ENCODE assay signal across 8 mouse cellular contexts in the genomic region with DNA sequence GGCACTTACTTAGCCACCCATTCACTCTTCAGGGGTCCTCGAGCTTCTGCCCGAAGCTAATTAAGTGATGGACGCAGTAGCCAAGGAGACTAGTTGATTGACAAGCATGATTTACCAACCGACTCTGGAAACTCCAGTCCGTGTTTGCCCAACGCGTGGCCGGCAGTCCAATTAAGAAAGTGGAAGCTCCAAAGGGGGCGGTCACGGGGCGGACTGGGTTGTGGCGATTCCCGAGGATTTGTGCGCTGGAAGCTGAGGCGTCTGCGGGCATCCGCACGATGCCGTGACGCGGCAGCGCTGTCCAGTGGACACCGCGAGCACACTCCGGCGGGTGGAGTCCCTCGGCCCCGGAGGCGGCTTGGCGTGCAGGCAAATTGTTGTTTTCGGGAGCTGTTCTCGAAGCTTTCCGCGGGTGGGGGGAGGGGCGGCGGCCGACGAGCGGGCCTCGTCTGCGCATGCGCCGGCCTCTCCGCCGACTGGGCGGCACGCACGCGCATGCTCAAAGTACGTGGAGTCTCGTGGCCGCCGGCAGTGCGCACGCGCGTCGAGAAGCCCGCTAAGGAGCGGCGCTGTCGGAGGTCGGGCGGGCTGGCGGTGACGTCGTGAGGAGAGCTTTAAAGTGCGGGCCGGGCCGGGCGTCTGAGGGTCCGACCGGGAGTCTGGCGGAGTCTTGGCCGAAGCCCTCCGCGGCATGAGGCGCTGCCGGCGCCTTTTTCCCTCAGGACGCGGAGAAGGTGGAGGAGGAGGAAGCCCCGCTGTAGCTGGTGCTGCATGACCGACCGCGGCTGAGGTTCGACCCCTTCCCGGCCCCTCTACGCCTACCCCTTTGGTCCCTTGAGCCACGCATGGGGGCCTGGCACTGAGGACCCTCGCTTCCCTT. TPM values are rescaled to one million over a fixed set of nuclear protein-coding genes. Genes with fewer than 3 reads are reported as not detected.
DNase-seq lines count a peak whose midpoint lies in the region; ATAC-seq and TF ChIP-seq lines count a peak whose summit lies in the region.

No protein-coding gene starts in this region.

- H3K4me3 ChIP-seq in G1E (ENCODE audit: low read depth, low read length): peak overlapping the region; percentile 96
- peak overlapping the region; percentile 98 for H3K4me3 ChIP-seq in forebrain, embryonic 16.5 days (replicated peaks; ENCODE audit: low read length)
- H3K4me3 ChIP-seq in layer of hippocampus, adult 2 months: peak overlapping the region; percentile 77
- peak overlapping the region; percentile 98 for H3K4me3 ChIP-seq in lung, embryonic 14.5 days (ENCODE audit: low read depth, low read length)
- peak overlapping the region; percentile 76 for H3K4me3 ChIP-seq in olfactory bulb, adult 2 months (ENCODE audit: insufficient read depth, low read depth, low read length)
- H3K4me3 ChIP-seq in thymus, adult 2 months (ENCODE audit: control insufficient read depth, insufficient read depth, low read length): peak overlapping the region; percentile 93

- peak overlapping the region; percentile 68 for H3K9ac ChIP-seq in forebrain, embryonic 16.5 days (replicated peaks; ENCODE audit: low read depth, low read length)
- H3K9ac ChIP-seq in lung, embryonic 14.5 days: peak overlapping the region; percentile 96

- H3K9me3 ChIP-seq in G1E (replicated peaks): no peaks in the 10 kb centered on the region
- H3K9me3 ChIP-seq in forebrain, embryonic 16.5 days (ENCODE audit: control insufficient read depth, low read length): no peaks in the 10 kb centered on the region
- no peaks in the 10 kb centered on the region for H3K9me3 ChIP-seq in lung, embryonic 14.5 days (ENCODE audit: low read depth, low read length)

- peak; percentile 86 for ATAC-seq in G1E (ENCODE audit: extremely low read depth, insufficient number of reproducible peaks, low FRiP score, poor library complexity, severe bottlenecking)
- ATAC-seq in forebrain, embryonic 16.5 days: peak; percentile 89
- peak; percentile 93 for ATAC-seq in lung, embryonic 14.5 days (ENCODE audit: insufficient read depth)

- TF ChIP-seq POLR2A in olfactory bulb, adult 2 months (IDR thresholded peaks at IDR 0.05; ENCODE audit: insufficient read depth, low read depth, low read length): peak; percentile 78
- TF ChIP-seq POLR2A in thymus, adult 2 months (IDR thresholded peaks at IDR 0.05; ENCODE audit: control insufficient read depth, extremely low read depth, insufficient read depth, low read length, poor library complexity): peak; percentile 95

- peak; percentile 94 for DNase-seq in G1E (ENCODE audit: low spot score)
- DNase-seq in cerebellum, adult 18-20 months: peak; percentile 97
- peak; percentile 94 to 97 for DNase-seq in heart, postnatal 36 days
- peak; percentile 95 to 99 for DNase-seq in layer of hippocampus, adult 2 months (ENCODE audit: low spot score in 2 of 2)
- DNase-seq in lung, embryonic 14.5 days: peak; percentile 98
- peak; percentile 92 for DNase-seq in thymus, adult 2 months

- H3K36me3 ChIP-seq in G1E (replicated peaks): peaks cover 35% of the 10 kb centered on the region
- H3K36me3 ChIP-seq in forebrain, embryonic 16.5 days (ENCODE audit: control insufficient read depth, insufficient read depth): 0 out of 2 replicates have a peak, but pooled peaks cover 2% of the 10 kb centered on the region
- H3K36me3 ChIP-seq in lung, embryonic 14.5 days (ENCODE audit: insufficient read depth): peaks cover 35% of the 10 kb centered on the region
- H3K36me3 ChIP-seq in thymus, adult 2 months (ENCODE audit: control insufficient read depth, insufficient read depth, low read length): no peaks in the 10 kb centered on the region

- peaks cover 9% of the 10 kb centered on the region for H3K27me3 ChIP-seq in G1E (ENCODE audit: insufficient read depth, low read length)
- H3K27me3 ChIP-seq in forebrain, embryonic 16.5 days (replicated peaks; ENCODE audit: control insufficient read depth, insufficient read depth, low read length): no peaks in the 10 kb centered on the region
- no peaks in the 10 kb centered on the region for H3K27me3 ChIP-seq in lung, embryonic 14.5 days (ENCODE audit: insufficient read depth, low read length)
- no peaks in the 10 kb centered on the region for H3K27me3 ChIP-seq in thymus, adult 2 months (ENCODE audit: control insufficient read depth, insufficient read depth, low read length)

- WGBS in forebrain, embryonic 16.5 days: under 1% methylated on average over 89 of the region's 91 CpGs
- under 1% methylated on average over 91 of the region's 91 CpGs for WGBS in lung, embryonic 14.5 days
- under 1% methylated on average over 91 of the region's 91 CpGs for WGBS in olfactory bulb, adult 2 months
- under 1% methylated on average over 91 of the region's 91 CpGs for WGBS in thymus, adult 2 months

- peak overlapping the region; percentile 99 for H3K27ac ChIP-seq in forebrain, embryonic 16.5 days (ENCODE audit: low read length)
- H3K27ac ChIP-seq in layer of hippocampus, adult 2 months: peak overlapping the region; percentile 97
- H3K27ac ChIP-seq in lung, embryonic 14.5 days (ENCODE audit: low read depth): peak overlapping the region; percentile 100
- peak overlapping the region; percentile 92 for H3K27ac ChIP-seq in olfactory bulb, adult 2 months (ENCODE audit: insufficient read depth, low read depth, low read length)
- H3K27ac ChIP-seq in thymus, adult 2 months (ENCODE audit: control insufficient read depth, insufficient read depth, low read length): peak overlapping the region; percentile 79

- H3K4me1 ChIP-seq in G1E (ENCODE audit: insufficient read depth, low read depth, low read length): peaks cover 44% of the 10 kb centered on the region
- H3K4me1 ChIP-seq in forebrain, embryonic 16.5 days (replicated peaks; ENCODE audit: control insufficient read depth, insufficient read depth, low read length): peaks cover 38% of the 10 kb centered on the region
- H3K4me1 ChIP-seq in lung, embryonic 14.5 days (ENCODE audit: insufficient read depth): peaks cover 16% of the 10 kb centered on the region
- peaks cover 7% of the 10 kb centered on the region for H3K4me1 ChIP-seq in olfactory bulb, adult 2 months (ENCODE audit: control insufficient read depth, insufficient read depth, low read length)
- H3K4me1 ChIP-seq in thymus, adult 2 months (replicated peaks; ENCODE audit: control insufficient read depth, insufficient read depth, low read length): peaks cover 16% of the 10 kb centered on the region

- intact Hi-C loops in heart, postnatal 36 days (cut with DNase I): loop anchor here (5.0 kb wide), 1 partner anchor 80 kb away; no protein-coding TSS in a partner anchor

- no peak for TF ChIP-seq CTCF in G1E (IDR thresholded peaks at IDR 0.05; ENCODE audit: low read depth, low read length)
- no peak; the same call in 1 of the 2 replicates for TF ChIP-seq CTCF in layer of hippocampus, adult 2 months (conservative IDR thresholded peaks at IDR 0.05)
- no peak for TF ChIP-seq CTCF in lung, embryonic 14.5 days (IDR thresholded peaks at IDR 0.05; ENCODE audit: low read depth)
- no peak for TF ChIP-seq CTCF in olfactory bulb, adult 2 months (IDR thresholded peaks at IDR 0.05; ENCODE audit: insufficient read depth, low read depth, low read length)
- no peak for TF ChIP-seq CTCF in thymus, adult 2 months (IDR thresholded peaks at IDR 0.05; ENCODE audit: borderline replicate concordance, control insufficient read depth, extremely low read depth, insufficient read depth, low read length, poor library complexity)

- peak overlapping the region; percentile 91 for H3K4me2 ChIP-seq in forebrain, embryonic 16.5 days (ENCODE audit: low read length)
- peak overlapping the region; percentile 99 for H3K4me2 ChIP-seq in lung, embryonic 14.5 days

RNA-seq across cellular contexts. Expression of a gene that starts 1.5 kb away (rescaled TPM):
- total RNA-seq in G1E (2014; fragmentation: Nextera tagmentation) (97.2 and 109 TPM in 2 replicates), G1E (2017) (43.5 and 46.5 TPM in 2 replicates)
- 33.8 and 39.3 TPM in 2 replicates for polyA plus RNA-seq in G1E (2012)
- 24.2 and 25.9 TPM in 2 replicates for polyA plus RNA-seq in forebrain, embryonic 16.5 days (2015; fragmentation: Nextera tagmentation; extraction: Ambion mirVana)
- 10 to 100 TPM; 78.2 to 82.4 TPM for total RNA-seq in heart, postnatal 36 days (2021)
- 10 to 100 TPM; 52.0 to 56.6 TPM for total RNA-seq in layer of hippocampus, adult 2 months (2021)
- 32.3 and 33.5 TPM in 2 replicates for polyA plus RNA-seq in lung, embryonic 14.5 days (2014; fragmentation: Nextera tagmentation; extraction: Ambion mirVana)
- polyA plus RNA-seq in olfactory bulb, adult 2 months (2012; ENCODE audit: insufficient read depth, insufficient read length, low replicate concordance, missing spikeins): not detected in 2 replicates
- 29.0 and 37.4 TPM in 2 replicates for polyA plus RNA-seq in thymus, adult 2 months (2012; rRNA removed)

Comparison
In these comparisons a context has a peak if more than half of its experiments do, and no peak if none do; other contexts are left out.
1. Peak in every context shown above with its lines: DNase-seq, ATAC-seq, H3K4me3 ChIP-seq and H3K27ac ChIP-seq.